Mouse (Mus musculus) thymus, adult 2 months (tissue): ENCODE measurements around the gene Ubn1. TPM values are rescaled to one million over a fixed set of nuclear protein-coding genes. Genes with fewer than 3 reads are reported as not detected.
A peak's percentile ranks its signal among the peaks of the same experiment; 100 is the strongest.

Experiments
- DNase-seq: peaks from one replicate; pipeline ENCODE4 v3.0.0; 2021
- H3K27ac ChIP-seq: fragments of 200-500 bp; 2 replicates; pipeline ENCODE4 v1.5.1; 2012; ENCODE audit warnings: low read length, control low read depth; ENCODE audit not compliant: control insufficient read depth, insufficient read depth
- H3K27me3 ChIP-seq: fragments of 200-500 bp; 2 replicates; pipeline ENCODE4 v1.6.1; 2012; ENCODE audit warnings: mild to moderate bottlenecking, low read length, moderate library complexity, mixed read lengths; ENCODE audit not compliant: control insufficient read depth, insufficient read depth
- H3K36me3 ChIP-seq: fragments of 200-500 bp; 2 replicates; pipeline ENCODE4 v1.6.1; 2012; ENCODE audit warnings: mild to moderate bottlenecking, low read length, moderate library complexity; ENCODE audit not compliant: control insufficient read depth, insufficient read depth
- H3K4me1 ChIP-seq: fragments of 200-500 bp; replicated peaks from 2 replicates; pipeline ENCODE4 v1.6.1; 2012; ENCODE audit warnings: low read length; ENCODE audit not compliant: control insufficient read depth, insufficient read depth
- H3K4me3 ChIP-seq: fragments of 200-500 bp; 2 replicates; pipeline ENCODE4 v1.5.1; 2012; ENCODE audit warnings: mild to moderate bottlenecking, low read length, control low read depth, moderate library complexity; ENCODE audit not compliant: control insufficient read depth, insufficient read depth
- CTCF ChIP-seq: fragments of 200-500 bp; IDR thresholded peaks from 2 replicates; pipeline ENCODE4 v1.5.1; 2012; ENCODE audit warnings: mild to moderate bottlenecking, control low read depth, low read length, moderate library complexity, borderline replicate concordance; ENCODE audit not compliant: control insufficient read depth, poor library complexity, insufficient read depth; ENCODE audit errors: extremely low read depth
- POLR2A ChIP-seq: fragments of 200-500 bp; IDR thresholded peaks from 2 replicates; pipeline ENCODE4 v1.6.1; 2012; ENCODE audit warnings: mild to moderate bottlenecking, low read length, control low read depth, moderate library complexity; ENCODE audit not compliant: control insufficient read depth, poor library complexity, insufficient read depth; ENCODE audit errors: extremely low read depth
- WGBS: fragments of 180-500 bp; shearing (Covaris S2); methylation state at CpG from one replicate; pipeline ENCODE4 v1.1.7; 2018; 5-methylcytosine and 5-hydroxymethylcytosine counted together
- polyA plus RNA-seq: library from polyadenylated mRNA; depleted of rRNA; stranded (reverse); fragments of >200 nt; gene quantifications from 2 replicates; pipeline ENCODE4 v1.2.3, GENCODE M21; 2012; rRNA removed

The Ubn1 gene
- polyA plus RNA-seq: 106 and 110 TPM in 2 replicates

- Histone ChIP-seq H3K36me3 (peaks cover 20% of the 10 kb centered on the region), H3K4me1 (peaks cover 7% of the 10 kb centered on the region), H3K27me3 (no peaks in the 10 kb centered on the region), H3K27ac (peak within 1 kb of the TSS; percentile 64), H3K4me3 (peak within 1 kb of the TSS; percentile 60)
- 0 out of 2 replicates have a peak, but pooled peaks have one; percentile 65 for TF ChIP-seq CTCF
- TF ChIP-seq POLR2A: peak; percentile 91
- DNase-seq: peak; percentile 99
- WGBS: under 1% methylated on average over 56 of the region's 56 CpGs
Observed at GRCm38 (mm10) chr16:5049774-5050234, at the start of gene Ubn1, which contains the start of gene Glyr1. Gene Ubn1, plus strand, starts transcription at chr16:5050057. Gene Glyr1, minus strand, starts transcription at chr16:5049863.

DNA sequence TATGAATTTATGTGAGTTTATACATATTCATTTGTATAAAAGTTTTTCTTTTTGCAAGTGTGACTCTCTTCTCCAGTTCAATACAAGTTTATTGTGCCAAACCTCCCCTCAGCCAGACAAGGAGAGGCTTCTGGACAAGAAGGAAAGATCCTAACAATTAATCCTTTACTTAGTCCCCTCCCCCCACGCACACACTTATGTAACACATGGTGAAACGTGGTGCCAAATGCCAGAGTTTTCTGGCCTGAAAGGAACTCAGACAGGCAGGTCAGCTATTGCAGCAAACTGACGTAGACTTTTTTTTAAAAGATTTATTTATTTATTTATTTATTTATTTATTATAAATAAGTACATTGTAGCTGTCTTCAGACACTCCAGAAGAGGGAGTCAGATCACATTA lies 49.2 kb upstream of the Ubn1 start:
- DNase-seq: no peak
- H3K27ac ChIP-seq: no peak overlapping the region
- H3K4me3 ChIP-seq: no peak overlapping the region
- no peaks in the 10 kb centered on the region for H3K27me3 ChIP-seq
- 82% methylated on average over 3 of the region's 3 CpGs for WGBS
- no peaks in the 10 kb centered on the region for H3K4me1 ChIP-seq
- no peaks in the 10 kb centered on the region for H3K36me3 ChIP-seq
- TF ChIP-seq POLR2A: no peak
- no peak for TF ChIP-seq CTCF

- H3K4me3 ChIP-seq: no peak within 1 kb of the TSS
- H3K4me1 ChIP-seq: no peaks in the 10 kb centered on the region
- no peaks in the 10 kb centered on the region for H3K27me3 ChIP-seq
- H3K36me3 ChIP-seq: no peaks in the 10 kb centered on the region
- no peak within 1 kb of the TSS for H3K27ac ChIP-seq
- no peak for DNase-seq
- WGBS: 93% methylated on average over 5 of the region's 5 CpGs
- no peak for TF ChIP-seq CTCF
- no peak for TF ChIP-seq POLR2A
Observed at GRCm38 (mm10) chr16:5007067-5007466, 42.8 kb upstream of the Ubn1 start, which contains the start of gene Smim22. Gene Smim22, plus strand, starts transcription at chr16:5007288.

DNA sequence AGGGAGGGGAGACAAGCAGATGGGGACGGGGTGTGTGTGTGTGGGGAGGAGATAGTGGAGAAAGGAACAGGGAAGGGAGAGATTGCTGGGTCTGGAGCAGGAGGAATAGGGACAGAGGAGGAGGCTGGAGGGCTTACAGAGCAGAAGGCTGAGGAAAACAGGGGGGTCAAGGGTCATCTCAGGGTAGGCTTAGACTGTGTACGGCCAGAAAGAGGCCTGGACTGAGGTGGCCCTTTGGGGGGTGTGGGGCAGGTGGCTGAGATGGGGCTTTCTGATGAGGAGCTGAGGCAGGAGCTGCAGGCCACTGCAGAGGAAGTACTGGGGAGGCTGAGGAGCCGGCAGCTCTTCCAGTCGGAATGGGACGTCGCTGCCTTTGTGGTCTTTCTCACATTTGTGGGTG lies 42.4 kb upstream of the Ubn1 start:
- H3K4me1 ChIP-seq: 0 out of 2 replicates have a peak, but pooled peaks cover 2% of the 10 kb centered on the region
- H3K36me3 ChIP-seq: no peaks in the 10 kb centered on the region
- TF ChIP-seq POLR2A (no peak), CTCF (no peak)
- H3K27ac ChIP-seq: no peak overlapping the region
- H3K27me3 ChIP-seq: no peaks in the 10 kb centered on the region
- no peak overlapping the region for H3K4me3 ChIP-seq
- no peak for DNase-seq
- 95% methylated on average over 6 of the region's 6 CpGs for WGBS

- Histone ChIP-seq H3K27ac (no peak overlapping the region), H3K27me3 (no peaks in the 10 kb centered on the region), H3K36me3 (no peaks in the 10 kb centered on the region), H3K4me3 (no peak overlapping the region), H3K4me1 (0 out of 2 replicates have a peak, but pooled peaks cover 2% of the 10 kb centered on the region)
- DNase-seq: no peak
- TF ChIP-seq CTCF (no peak), POLR2A (no peak)
- WGBS: 94% methylated on average over 12 of the region's 12 CpGs
Observed at GRCm38 (mm10) chr16:5008076-5008475, 41.8 kb upstream of the Ubn1 start.

- no peak for DNase-seq
- Histone ChIP-seq H3K27me3 (no peaks in the 10 kb centered on the region), H3K4me3 (no peak overlapping the region), H3K27ac (no peak overlapping the region), H3K36me3 (no peaks in the 10 kb centered on the region), H3K4me1 (0 out of 2 replicates have a peak, but pooled peaks cover 2% of the 10 kb centered on the region)
- TF ChIP-seq CTCF: no peak
- 96% methylated on average over 10 of the region's 10 CpGs for WGBS
Observed at GRCm38 (mm10) chr16:5010371-5010935, 39.4 kb upstream of the Ubn1 start.
